8 mouse cellular contexts compared by ENCODE assay signal in the genomic region with DNA sequence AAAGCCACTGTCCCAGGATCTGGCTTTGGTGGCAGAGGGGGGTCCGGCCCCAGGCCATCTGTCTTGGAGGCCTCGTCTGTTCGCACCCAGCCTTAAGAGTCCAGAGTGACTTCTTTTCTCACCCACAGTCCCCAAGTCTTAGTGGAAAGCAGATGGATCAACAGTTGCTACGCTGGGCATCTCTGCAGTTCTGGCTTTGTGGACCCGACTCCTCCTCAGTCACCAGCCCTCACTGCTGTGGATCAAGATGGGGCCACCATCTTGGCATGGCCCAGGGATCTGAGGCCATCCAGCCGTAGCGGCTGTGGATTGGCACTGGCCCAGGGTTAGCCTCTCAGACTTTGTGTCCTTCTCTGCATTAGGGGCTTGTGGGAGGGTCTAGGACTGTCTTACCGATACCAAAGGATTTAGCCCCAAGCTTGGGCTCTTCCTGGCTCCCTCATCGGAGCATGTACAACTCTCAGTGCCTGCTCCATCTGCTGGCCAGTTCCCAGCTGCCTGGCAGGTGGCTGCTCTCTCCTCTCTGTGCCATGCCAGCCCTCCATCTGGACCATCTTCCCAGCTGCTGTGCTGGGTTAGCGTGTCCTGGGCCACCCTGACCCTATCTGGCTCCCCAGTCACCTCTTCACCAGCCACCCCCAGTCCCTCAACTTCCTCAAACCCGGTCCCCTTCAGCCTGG.
DNase-seq lines count a peak whose midpoint lies in the region; ATAC-seq and TF ChIP-seq lines count a peak whose summit lies in the region.
"Had no signal": no experiment of that assay in that cellular context is flagged by ENCODE, and none has a peak within 500 bp of the region (broad histone marks: within the 10 kb centered on the region; RNA-seq: fewer than 3 reads in every experiment).

No protein-coding gene starts in this region.

- 83% methylated on average over 11 of the region's 11 CpGs for WGBS in embryonic facial prominence, embryonic 13.5 days
- 82% methylated on average over 11 of the region's 11 CpGs for WGBS in midbrain, embryonic 10.5 days
- 90% methylated on average over 11 of the region's 11 CpGs for whole genome bisulfite sequencing in intestine, postnatal 0 days

- H3K27ac ChIP-seq in embryonic facial prominence, embryonic 13.5 days = peak overlapping the region; percentile 22; the same call in 1 of the 2 replicates
- peak overlapping the region; percentile 71 for H3K27ac ChIP-seq in midbrain, embryonic 10.5 days (replicated peaks)
- no peak overlapping the region for H3K27ac ChIP-seq in gastrocnemius, adult 2 months
- no peak overlapping the region for H3K27ac ChIP-seq in intestine, postnatal 0 days (ENCODE audit: low read depth, low read length)

- H3K27me3 ChIP-seq in embryonic facial prominence, embryonic 13.5 days = no peaks in the 10 kb centered on the region
- H3K27me3 ChIP-seq in midbrain, embryonic 10.5 days (ENCODE audit: low read depth, poor library complexity, severe bottlenecking) = no peaks in the 10 kb centered on the region
- H3K27me3 ChIP-seq in intestine, postnatal 0 days (replicated peaks; ENCODE audit: control insufficient read depth, insufficient read depth, low read length) = no peaks in the 10 kb centered on the region

- no peak overlapping the region for H3K9ac ChIP-seq in embryonic facial prominence, embryonic 13.5 days
- H3K9ac ChIP-seq in intestine, postnatal 0 days (ENCODE audit: low read depth, low read length) = no peak overlapping the region

- intact Hi-C loops in gastrocnemius, adult 2 months (cut with DNase I) = loop anchor here (5.0 kb wide), 1 partner anchor 144 kb away; no protein-coding TSS in a partner anchor

- peaks cover 9% of the 10 kb centered on the region for H3K4me1 ChIP-seq in embryonic facial prominence, embryonic 13.5 days
- peaks cover 66% of the 10 kb centered on the region for H3K4me1 ChIP-seq in midbrain, embryonic 10.5 days
- H3K4me1 ChIP-seq in intestine, postnatal 0 days (replicated peaks; ENCODE audit: control insufficient read depth, insufficient read depth, low read length) = no peaks in the 10 kb centered on the region

- no peaks in the 10 kb centered on the region for H3K9me3 ChIP-seq in embryonic facial prominence, embryonic 13.5 days
- no peaks in the 10 kb centered on the region for H3K9me3 ChIP-seq in midbrain, embryonic 10.5 days (replicated peaks)
- H3K9me3 ChIP-seq in intestine, postnatal 0 days (ENCODE audit: control insufficient read depth) = no peaks in the 10 kb centered on the region

- no peak overlapping the region for H3K4me2 ChIP-seq in embryonic facial prominence, embryonic 13.5 days
- no peak overlapping the region for H3K4me2 ChIP-seq in intestine, postnatal 0 days (replicated peaks; ENCODE audit: low read depth)

- no peak for TF ChIP-seq CTCF in gastrocnemius, adult 2 months (IDR thresholded peaks at IDR 0.05)
- TF ChIP-seq CTCF in intestine, postnatal 0 days (IDR thresholded peaks at IDR 0.05; ENCODE audit: low read depth) = no peak

- H3K4me3 ChIP-seq in embryonic facial prominence, embryonic 13.5 days = no peak overlapping the region
- no peak overlapping the region for H3K4me3 ChIP-seq in midbrain, embryonic 10.5 days
- H3K4me3 ChIP-seq in gastrocnemius, adult 2 months = no peak overlapping the region
- H3K4me3 ChIP-seq in intestine, postnatal 0 days (ENCODE audit: low read depth, low read length) = no peak overlapping the region

- no peak for ATAC-seq in embryonic facial prominence, embryonic 13.5 days (ENCODE audit: insufficient number of reproducible peaks, insufficient read depth, low FRiP score, low TSS enrichment, low read depth)
- no peak for ATAC-seq in intestine, postnatal 0 days
- ATAC-seq: lung, postnatal 0 days had no signal

- H3K36me3 ChIP-seq in embryonic facial prominence, embryonic 13.5 days = peaks cover 24% of the 10 kb centered on the region
- H3K36me3 ChIP-seq in midbrain, embryonic 10.5 days = peaks cover 47% of the 10 kb centered on the region
- peaks cover 23% of the 10 kb centered on the region for H3K36me3 ChIP-seq in intestine, postnatal 0 days (ENCODE audit: control insufficient read depth, insufficient read depth)

- peak; percentile 19 for DNase-seq in right cerebral cortex, adult 18-20 months
- no peak for DNase-seq in right cerebral cortex, adult 2 months (ENCODE audit: low spot score in 2 of 2)
- DNase-seq in midbrain, embryonic 10.5 days (ENCODE audit: low spot score) = no peak
- DNase-seq in gastrocnemius, adult 2 months = no peak
- no peak for DNase-seq in B cell, adult 2 months

Comparison
In these comparisons a context has a peak if more than half of its experiments do, and no peak if none do; other contexts are left out.
1. H3K27ac ChIP-seq: peak in embryonic facial prominence, embryonic 13.5 days (single experiment) and midbrain, embryonic 10.5 days (single experiment); none in gastrocnemius, adult 2 months (single experiment) and intestine, postnatal 0 days (single experiment).